Comparison of ENCODE assay signal across 24 mouse cellular contexts in genomic region chr13:79339793-79340192, GRCm38 (mm10).
DNase-seq lines count a peak whose midpoint lies in the region; ATAC-seq lines count a peak whose summit lies in the region.
"Had no signal": no experiment of that assay in that cellular context is flagged by ENCODE, and none has a peak within 500 bp of the region (broad histone marks: within the 10 kb centered on the region; RNA-seq: fewer than 3 reads in every experiment).

No protein-coding gene starts in this region.

- no peaks in the 10 kb centered on the region for H3K27me3 ChIP-seq in kidney, embryonic 14.5 days (ENCODE audit: control insufficient read depth, insufficient read depth, low read length)
- H3K27me3 ChIP-seq: heart, embryonic 12.5 days; hindbrain, embryonic 12.5 days; neural tube, embryonic 13.5 days had no signal

- H3K4me2 ChIP-seq in kidney, embryonic 14.5 days (replicated peaks; ENCODE audit: low read depth, low read length): no peak overlapping the region
- H3K4me2 ChIP-seq: heart, embryonic 12.5 days; hindbrain, embryonic 12.5 days; neural tube, embryonic 13.5 days had no signal

- no peaks in the 10 kb centered on the region for H3K4me1 ChIP-seq in kidney, embryonic 14.5 days (ENCODE audit: control insufficient read depth, insufficient read depth, low read length)
- H3K4me1 ChIP-seq: hindbrain, embryonic 12.5 days; neural tube, embryonic 13.5 days had no signal

- peak; percentile 79 for ATAC-seq in kidney, embryonic 14.5 days (ENCODE audit: low FRiP score, low TSS enrichment)
- ATAC-seq in megakaryocyte progenitor cell, adult 5-6 weeks (replicated peaks; ENCODE audit: poor library complexity): no peak
- ATAC-seq: inflammation-experienced regulatory T-cells, adult 6 months had no signal

- no peak overlapping the region for H3K27ac ChIP-seq in kidney, embryonic 14.5 days (ENCODE audit: low read depth, low read length)
- H3K27ac ChIP-seq: hindbrain, embryonic 12.5 days; layer of hippocampus, adult 2 months; neural tube, embryonic 13.5 days had no signal

- H3K9me3 ChIP-seq in kidney, embryonic 14.5 days (ENCODE audit: control insufficient read depth, low read length): no peaks in the 10 kb centered on the region
- H3K9me3 ChIP-seq: heart, embryonic 12.5 days; hindbrain, embryonic 12.5 days; neural tube, embryonic 13.5 days had no signal

- H3K4me3 ChIP-seq in kidney, embryonic 14.5 days (ENCODE audit: low read length): no peak overlapping the region
- H3K4me3 ChIP-seq: heart, embryonic 12.5 days; hindbrain, embryonic 12.5 days; layer of hippocampus, adult 2 months; neural tube, embryonic 13.5 days had no signal

- 31% methylated on average over 4 of the region's 4 CpGs for WGBS in kidney, embryonic 14.5 days

- H3K9ac ChIP-seq in kidney, embryonic 14.5 days (ENCODE audit: low read depth, low read length): no peak overlapping the region
- H3K9ac ChIP-seq: heart, embryonic 12.5 days; hindbrain, embryonic 12.5 days; neural tube, embryonic 13.5 days had no signal

- peak; percentile 13 for DNase-seq in embryo, embryonic 10 days (ENCODE audit: low spot score)
- DNase-seq in embryo, embryonic 11 days: no peak
- DNase-seq in kidney, postnatal 36 days: no peak
- peak; percentile 20 for DNase-seq in retina, postnatal 1 day
- no peak for DNase-seq in retina, embryonic 14.5 days (ENCODE audit: low spot score)
- no peak for DNase-seq in right cerebral cortex, postnatal 4 days
- DNase-seq: adrenal gland, adult 8-10 months; B cell, adult 2 months; cerebellum, adult 9-11 months; gastrocnemius, postnatal 10 days; heart, adult 11 months; heart, postnatal 14 days; kidney, adult 9 months; lung, adult 18-20 months; lung, postnatal 36 days; spleen, adult 18-20 months; thymus, postnatal 36 days had no signal

- no peaks in the 10 kb centered on the region for H3K36me3 ChIP-seq in kidney, embryonic 14.5 days (ENCODE audit: control insufficient read depth, insufficient read depth, low read length)
- H3K36me3 ChIP-seq: heart, embryonic 12.5 days; hindbrain, embryonic 12.5 days; neural tube, embryonic 13.5 days had no signal

Comparison
In these comparisons a context has a peak if more than half of its experiments do, and no peak if none do; other contexts are left out.
1. DNase-seq: peak in embryo, embryonic 10 days (single experiment) and retina, postnatal 1 day (single experiment); none in embryo, embryonic 11 days (single experiment), kidney, postnatal 36 days (0 of 2), retina, embryonic 14.5 days (single experiment) and right cerebral cortex, postnatal 4 days (single experiment).